Mouse (Mus musculus) megakaryocyte, embryonic 14.5 days (primary cell): ENCODE data around the gene Gm20388. TPM values are rescaled to one million over a fixed set of nuclear protein-coding genes. Genes with fewer than 3 reads are reported as not detected.
A peak's percentile ranks its signal among the peaks of the same experiment; 100 is the strongest.

Experiments used
- H3K27me3 ChIP-seq: replicated peaks from 2 replicates; pipeline ENCODE3; 2012; ENCODE audit warnings: inconsistent platforms
- H3K36me3 ChIP-seq: replicated peaks from 2 replicates; pipeline ENCODE3; 2012; ENCODE audit warnings: low read length, inconsistent platforms, mixed read lengths
- H3K4me1 ChIP-seq: 2 replicates; pipeline ENCODE4 v1.6.1; 2012; ENCODE audit warnings: inconsistent platforms
- H3K4me3 ChIP-seq: replicated peaks from 2 replicates; pipeline ENCODE3; 2012; ENCODE audit warnings: moderate library complexity, mild to moderate bottlenecking, inconsistent platforms
- H3K9me3 ChIP-seq: 2 replicates; pipeline ENCODE4 v1.6.1; 2012; ENCODE audit warnings: inconsistent platforms
- FLI1 ChIP-seq: IDR thresholded peaks from 2 replicates; pipeline ENCODE4 v1.6.1; 2012; ENCODE audit warnings: low read length, inconsistent platforms, mixed read lengths
- GATA1 ChIP-seq: IDR thresholded peaks from 3 replicates; pipeline ENCODE4 v1.6.1; 2012; ENCODE audit warnings: mixed read lengths, low read length, inconsistent platforms, borderline replicate concordance
- polyA plus RNA-seq: library from polyadenylated mRNA; stranded (reverse); fragments of >175 nt; gene quantifications from 2 replicates; pipeline ENCODE4 v1.2.3, GENCODE M21; 2012; ENCODE audit warnings: low replicate concordance; ENCODE audit not compliant: insufficient read depth

The Gm20388 gene
- polyA plus RNA-seq, 1 experiment = 111 TPM

GRCm38 (mm10) chr8:121174178-121174577, 1263.5 kb downstream of the Gm20388 start:
- no peaks in the 10 kb centered on the region for H3K36me3 ChIP-seq
- peaks cover 78% of the 10 kb centered on the region for H3K4me1 ChIP-seq
- peaks cover 12% of the 10 kb centered on the region for H3K27me3 ChIP-seq

GRCm38 (mm10) chr8:121174721-121175539, 1264.3 kb downstream of the Gm20388 start:
- Histone ChIP-seq H3K36me3 (no peaks in the 10 kb centered on the region), H3K9me3 (no peaks in the 10 kb centered on the region), H3K27me3 (peaks cover 12% of the 10 kb centered on the region), H3K4me3 (no peak overlapping the region), H3K4me1 (peaks cover 73% of the 10 kb centered on the region)
- no peak for TF ChIP-seq FLI1
- TF ChIP-seq GATA1 = no peak

More at GRCm38 (mm10) chr8:121174178-121174577, 1263.5 kb downstream of the Gm20388 start:
- TF ChIP-seq FLI1 (no peak), GATA1 (no peak)
- H3K9me3 ChIP-seq = no peaks in the 10 kb centered on the region
- no peak overlapping the region for H3K4me3 ChIP-seq

- no peak for TF ChIP-seq FLI1
- no peak for TF ChIP-seq GATA1
- Histone ChIP-seq H3K4me3 (peak overlapping the region; percentile 46), H3K9me3 (no peaks in the 10 kb centered on the region), H3K27me3 (peaks cover 12% of the 10 kb centered on the region), H3K36me3 (no peaks in the 10 kb centered on the region), H3K4me1 (peaks cover 66% of the 10 kb centered on the region)
Measured at GRCm38 (mm10) chr8:121175540-121176090, 1265.0 kb downstream of the Gm20388 start.

DNA sequence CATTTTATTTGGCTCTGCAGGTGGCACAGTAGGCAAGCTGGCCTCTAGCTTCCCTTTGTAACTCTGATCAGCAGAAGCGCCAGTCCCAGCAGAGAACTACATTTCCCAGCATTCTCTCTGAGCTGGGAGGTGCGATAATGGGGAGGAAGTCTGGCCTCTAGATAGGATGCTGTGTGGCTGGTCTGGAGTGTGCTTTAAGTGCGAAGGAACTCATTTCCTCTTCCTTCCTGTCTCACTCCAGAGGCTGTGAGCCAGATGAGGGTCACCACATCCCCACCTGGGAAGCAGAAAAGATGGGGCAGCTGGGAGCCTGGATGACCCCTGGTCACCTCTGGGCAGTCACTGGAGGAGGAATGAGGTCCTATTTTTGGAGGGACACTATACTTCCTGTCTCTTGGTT, 1265.7 kb downstream of the Gm20388 start:
- Histone ChIP-seq H3K4me3 (peak overlapping the region; percentile 40), H3K9me3 (no peaks in the 10 kb centered on the region), H3K36me3 (no peaks in the 10 kb centered on the region), H3K27me3 (peaks cover 13% of the 10 kb centered on the region), H3K4me1 (peaks cover 66% of the 10 kb centered on the region)
- TF ChIP-seq GATA1 (peak; percentile 71; the same call in 1 of the 3 replicates), FLI1 (no peak; the same call in 1 of the 2 replicates)

DNA sequence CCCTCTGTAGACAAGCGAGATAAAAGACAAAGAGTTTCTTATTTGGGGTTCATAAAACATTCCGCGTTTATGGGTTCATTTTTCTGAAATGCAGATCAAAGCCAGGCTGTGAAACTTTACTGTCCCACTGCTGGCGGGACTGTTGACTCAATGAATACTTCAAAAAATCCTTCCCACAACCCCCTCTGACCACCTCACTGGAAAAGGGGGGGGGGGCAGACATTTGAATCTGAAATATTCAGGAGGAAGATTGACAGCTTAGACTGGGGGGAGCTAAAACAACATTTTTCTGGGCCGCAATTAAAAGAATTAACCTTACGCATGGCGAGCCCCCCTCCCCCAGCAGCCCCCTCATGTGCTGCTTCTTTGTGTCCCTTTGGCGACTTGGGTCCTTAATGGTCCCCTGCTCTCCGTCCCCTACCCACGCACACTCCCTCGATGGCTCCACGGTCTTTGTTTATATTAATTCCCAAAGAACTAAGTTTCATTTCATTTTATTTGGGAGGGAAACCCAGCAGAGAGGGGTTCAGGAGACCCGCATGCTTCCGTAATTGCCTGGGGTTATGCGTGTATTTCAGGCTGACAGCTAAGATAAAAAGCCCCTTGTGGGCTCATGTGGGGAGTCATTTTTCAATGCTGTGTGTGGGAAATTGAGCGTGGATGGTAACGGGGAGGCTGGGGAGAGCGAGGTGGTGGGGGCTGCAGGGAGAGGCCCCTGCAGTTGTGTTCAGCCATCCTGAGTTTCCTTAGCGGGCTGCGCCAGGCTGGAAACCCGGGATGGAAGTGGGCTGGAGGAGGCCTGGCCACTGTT, 1270.0 kb downstream of the Gm20388 start:
- peaks cover 69% of the 10 kb centered on the region for H3K4me1 ChIP-seq
- H3K9me3 ChIP-seq = peaks cover 8% of the 10 kb centered on the region; the same call in 1 of the 2 replicates
- H3K4me3 ChIP-seq = no peak overlapping the region
- peaks cover 39% of the 10 kb centered on the region for H3K27me3 ChIP-seq
- no peak for TF ChIP-seq GATA1
- TF ChIP-seq FLI1 = no peak
- H3K36me3 ChIP-seq = no peaks in the 10 kb centered on the region

- Histone ChIP-seq H3K4me3 (no peak overlapping the region), H3K9me3 (peaks cover 12% of the 10 kb centered on the region), H3K27me3 (peaks cover 41% of the 10 kb centered on the region), H3K4me1 (peaks cover 69% of the 10 kb centered on the region), H3K36me3 (no peaks in the 10 kb centered on the region)
- TF ChIP-seq FLI1 = no peak
- no peak for TF ChIP-seq GATA1
Measured at GRCm38 (mm10) chr8:121181285-121181884, 1270.7 kb downstream of the Gm20388 start.

DNA sequence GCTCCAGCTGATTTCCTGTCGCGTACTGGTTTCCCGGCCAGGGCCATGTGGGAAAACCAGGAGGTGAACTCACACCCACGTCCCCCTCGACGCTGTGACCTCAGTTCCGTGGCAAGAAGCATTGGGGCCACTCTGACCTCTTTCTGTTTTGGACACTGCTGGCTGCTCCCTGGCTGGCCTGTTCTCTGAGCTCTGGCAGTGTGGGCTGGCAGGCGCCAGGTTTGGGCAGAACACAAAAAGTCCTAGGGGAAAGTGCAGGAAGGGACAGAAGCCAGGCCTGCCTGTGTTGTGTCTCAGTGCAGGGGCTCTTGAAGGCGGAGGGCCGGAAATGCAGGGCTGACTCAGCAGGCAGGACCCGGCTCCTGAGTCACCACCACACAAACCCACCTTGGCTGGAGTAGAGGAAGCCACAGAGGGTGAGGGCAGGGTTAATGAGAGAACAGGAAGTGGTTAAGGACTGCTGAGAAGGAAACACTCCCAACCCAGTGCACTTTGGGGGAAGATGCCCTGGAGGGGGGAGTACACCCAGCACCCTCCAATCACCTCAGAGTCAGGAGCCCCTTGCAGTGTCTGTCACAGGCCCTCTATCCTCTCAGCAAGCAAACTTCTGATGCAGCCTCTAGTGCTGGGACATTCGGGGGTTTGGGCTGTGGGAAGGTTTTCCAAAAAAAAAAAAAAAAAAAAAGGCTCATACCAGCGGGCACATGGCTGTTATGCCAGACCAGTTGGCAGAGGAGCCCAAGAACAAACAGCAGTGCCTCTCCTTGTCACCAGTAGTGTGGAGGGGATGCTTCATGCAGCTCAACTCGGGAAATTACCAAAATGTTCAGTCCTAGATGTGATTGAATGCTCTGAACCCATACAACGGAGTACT, 1277.1 kb downstream of the Gm20388 start:
- peaks cover 68% of the 10 kb centered on the region for H3K27me3 ChIP-seq
- peak; percentile 82 for TF ChIP-seq FLI1
- TF ChIP-seq GATA1 = no peak
- H3K4me1 ChIP-seq = peaks cover 61% of the 10 kb centered on the region
- H3K36me3 ChIP-seq = peaks cover 3% of the 10 kb centered on the region
- H3K9me3 ChIP-seq = peaks cover 30% of the 10 kb centered on the region
- H3K4me3 ChIP-seq = peak overlapping the region; percentile 82

- H3K4me1 ChIP-seq = peaks cover 66% of the 10 kb centered on the region
- peaks cover 68% of the 10 kb centered on the region for H3K27me3 ChIP-seq
- H3K9me3 ChIP-seq = peaks cover 23% of the 10 kb centered on the region
- no peak overlapping the region for H3K4me3 ChIP-seq
- H3K36me3 ChIP-seq = peaks cover 3% of the 10 kb centered on the region
- TF ChIP-seq GATA1 (no peak), FLI1 (no peak)
Measured at GRCm38 (mm10) chr8:121188994-121189393, 1278.4 kb downstream of the Gm20388 start.

GRCm38 (mm10) chr8:121192451-121192850, 1281.8 kb downstream of the Gm20388 start:
- peaks cover 90% of the 10 kb centered on the region for H3K27me3 ChIP-seq
- TF ChIP-seq GATA1 = no peak
- no peak for TF ChIP-seq FLI1
- H3K9me3 ChIP-seq = peaks cover 10% of the 10 kb centered on the region; the same call in 1 of the 2 replicates
- H3K4me3 ChIP-seq = no peak overlapping the region
- H3K4me1 ChIP-seq = peaks cover 37% of the 10 kb centered on the region
- no peaks in the 10 kb centered on the region for H3K36me3 ChIP-seq
